Mouse (Mus musculus): ENCODE data around the gene Fbh1.

Fbh1 gene

DNA sequence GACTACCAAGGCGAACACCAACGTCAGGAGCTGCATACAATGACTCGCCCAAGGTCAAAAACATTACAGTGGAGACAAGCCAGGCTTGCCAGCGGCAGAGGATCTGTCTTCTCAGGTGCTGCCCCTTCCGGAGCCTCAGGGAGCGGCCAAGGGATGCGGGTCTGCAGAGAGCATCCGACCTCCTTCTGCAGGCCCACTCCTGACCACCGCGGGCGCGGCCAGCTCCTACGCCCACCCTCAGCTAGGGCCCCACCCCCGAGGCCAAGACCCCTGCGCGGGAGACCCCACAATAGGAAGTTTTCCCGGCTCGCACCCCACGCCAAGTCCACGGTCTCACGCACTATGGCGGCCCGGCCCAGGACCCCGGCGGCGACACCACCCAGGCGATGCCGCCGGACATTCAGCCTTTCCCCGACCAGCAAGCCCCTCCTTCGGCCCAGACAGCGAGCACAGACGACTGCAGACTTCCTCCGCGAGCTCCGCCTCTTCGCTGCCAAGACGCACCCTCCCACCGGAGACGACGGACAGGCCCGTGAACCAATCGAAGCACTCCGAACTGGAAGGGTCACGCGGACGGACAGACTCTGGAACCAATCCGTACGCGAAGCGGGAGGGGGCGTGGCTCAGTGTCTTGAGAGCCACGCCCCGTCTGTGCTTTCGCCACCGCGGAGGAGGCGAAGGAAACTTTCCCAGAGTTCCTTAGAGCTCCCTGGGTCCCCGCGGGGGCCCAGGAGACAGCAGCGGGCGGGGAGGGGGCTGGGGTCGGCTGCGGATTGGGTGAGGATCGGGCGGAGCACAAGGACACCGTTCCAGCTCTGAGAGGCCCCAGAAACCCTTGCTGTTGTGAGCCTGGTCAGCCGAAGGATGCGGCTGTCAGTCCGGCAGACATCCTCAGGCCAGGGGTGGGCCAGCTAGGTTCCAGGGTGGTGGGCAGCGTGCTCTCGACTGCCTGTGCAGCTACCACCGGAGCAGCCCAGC lies at the start of gene Fbh1, which contains the start of gene Ankrd16:
Gene Fbh1, minus strand, starts transcription at position 492 of the 978 bp plus-strand sequence.
Gene Ankrd16, plus strand, starts transcription at position 786 of the 978 bp plus-strand sequence.
- in situ Hi-C loops (cut with MboI, MseI) = no loop called here

DNA sequence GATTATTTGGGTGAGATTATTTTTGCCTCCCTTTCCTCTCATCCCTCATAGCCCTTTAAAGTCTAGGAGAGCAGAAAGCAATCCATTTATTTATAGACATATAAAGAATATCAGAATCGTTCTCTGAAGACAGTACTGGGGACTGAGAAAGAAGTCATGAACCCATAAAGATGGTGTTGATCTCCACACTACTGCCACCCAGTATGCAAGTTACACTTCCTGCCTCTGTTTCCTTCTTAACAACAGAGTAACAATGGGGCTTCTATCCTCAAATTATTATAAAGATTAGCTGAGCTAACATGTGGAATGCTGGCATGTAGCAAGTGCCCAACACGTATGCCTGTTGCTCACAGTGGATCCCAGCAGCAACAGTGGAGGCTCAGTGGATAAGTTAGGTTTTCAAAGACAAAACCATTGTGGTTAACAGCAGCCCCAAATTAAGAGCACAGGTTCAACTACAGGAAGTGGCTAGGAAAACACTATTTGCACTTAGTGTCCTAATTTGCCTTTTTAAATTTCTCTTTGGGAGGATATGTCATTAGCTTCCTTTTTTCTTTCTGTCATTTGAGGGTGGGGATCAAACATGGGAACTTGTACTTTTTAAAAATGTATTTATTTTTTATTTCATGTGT lies 24.0 kb upstream of the Fbh1 start:
- in situ Hi-C loops (cut with MboI, MseI) = loop anchor here (25.0 kb wide), 1 partner anchor 1836 kb away; no protein-coding TSS in a partner anchor

DNA sequence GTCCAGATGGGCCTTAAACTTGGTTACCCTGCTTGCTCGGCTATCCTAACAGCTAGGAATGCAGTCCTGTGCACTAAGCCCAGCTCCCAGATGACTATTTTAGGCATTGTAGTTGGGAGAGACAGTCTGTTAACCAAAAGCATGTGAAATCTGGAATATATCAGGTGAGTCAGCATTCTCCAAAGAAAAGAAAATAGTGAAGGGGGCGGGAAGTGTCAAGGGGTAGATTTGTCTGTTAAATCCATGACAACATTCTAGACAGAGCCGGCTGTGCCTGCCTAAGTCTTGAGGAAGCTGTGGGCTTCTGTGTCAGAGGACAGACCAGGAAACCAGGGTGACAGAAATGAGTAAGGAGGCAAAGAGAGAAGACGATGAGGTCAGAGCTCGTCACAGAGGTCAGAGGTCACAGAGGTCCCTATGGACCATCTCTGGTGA lies 20.6 kb upstream of the Fbh1 start:
- in situ Hi-C loops (cut with MboI, MseI) = no loop called here

DNA sequence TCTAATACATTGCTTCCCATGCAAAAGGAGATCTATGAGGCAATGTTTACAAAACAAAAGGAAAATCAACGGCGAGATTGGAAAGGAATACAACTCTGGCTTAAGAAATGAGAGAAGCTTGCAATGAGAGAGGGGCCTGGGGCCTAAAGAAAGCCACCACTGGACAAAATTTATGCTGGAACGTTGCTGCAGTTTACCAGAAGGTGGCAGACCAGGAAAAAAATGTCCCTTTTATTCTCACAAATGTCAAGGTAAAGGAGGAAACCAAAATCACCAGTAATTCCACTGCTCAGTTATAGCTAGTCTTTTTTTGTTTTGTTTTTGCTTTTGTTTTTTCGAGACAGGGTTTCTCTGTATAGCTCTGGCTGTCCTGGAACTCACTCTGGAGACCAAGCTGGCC lies 17.3 kb upstream of the Fbh1 start:
- in situ Hi-C loops (cut with MboI, MseI) = no loop called here

DNA sequence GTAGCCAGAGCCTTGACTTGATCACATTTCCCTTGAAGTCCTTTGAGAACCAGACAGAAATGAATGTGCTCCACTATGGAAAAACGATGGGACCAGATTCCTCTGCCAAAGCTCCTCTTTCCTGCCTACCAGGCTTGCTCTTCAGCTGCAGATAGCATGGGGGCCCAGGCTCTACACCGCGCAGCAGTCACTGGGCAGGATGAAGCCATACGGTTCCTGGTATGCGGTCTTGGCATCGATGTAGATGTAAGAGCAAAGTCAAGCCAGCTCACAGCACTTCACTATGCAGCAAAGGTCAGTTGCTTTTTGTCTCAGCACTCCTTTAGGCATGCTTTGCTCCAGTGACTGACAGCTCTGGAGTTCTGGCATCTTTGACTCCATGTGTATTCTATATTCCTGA lies 6.8 kb upstream of the Fbh1 start:
- in situ Hi-C loops (cut with MboI, MseI) = no loop called here

DNA sequence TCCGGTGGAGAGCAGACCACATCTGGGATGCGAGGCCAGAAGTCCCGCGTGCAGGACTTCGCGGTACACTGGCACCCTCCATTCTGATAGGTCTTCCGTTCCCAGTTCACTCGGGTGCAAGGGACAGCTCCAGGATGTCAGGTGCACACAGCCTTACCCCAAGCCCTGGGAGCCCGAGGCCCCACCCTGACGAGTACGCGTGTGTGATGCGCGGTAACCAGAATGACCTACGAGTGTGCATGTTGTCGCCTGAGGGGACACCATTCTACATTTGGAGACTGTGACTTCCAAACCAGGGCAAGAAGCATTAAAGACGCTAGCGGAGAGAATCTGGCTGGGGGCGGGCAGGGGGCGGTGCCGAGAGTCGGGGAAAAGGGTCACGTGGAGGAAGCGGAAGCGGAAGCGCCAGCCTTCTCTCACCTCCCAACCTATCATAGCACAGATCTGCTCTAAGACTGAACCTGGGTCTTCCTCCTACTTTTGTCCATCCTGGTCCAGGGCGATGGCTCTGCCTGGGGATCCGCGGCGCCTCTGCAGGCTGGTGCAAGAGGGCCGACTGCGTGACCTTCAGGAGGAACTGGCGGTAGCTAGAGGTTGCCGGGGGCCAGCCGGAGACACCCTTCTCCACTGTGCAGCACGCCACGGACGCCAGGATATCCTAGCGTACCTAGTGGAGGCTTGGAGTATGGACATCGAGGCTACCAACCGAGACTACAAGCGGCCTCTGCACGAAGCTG lies 873 bp upstream of the Fbh1 start:
- in situ Hi-C loops (cut with MboI, MseI) = no loop called here

DNA sequence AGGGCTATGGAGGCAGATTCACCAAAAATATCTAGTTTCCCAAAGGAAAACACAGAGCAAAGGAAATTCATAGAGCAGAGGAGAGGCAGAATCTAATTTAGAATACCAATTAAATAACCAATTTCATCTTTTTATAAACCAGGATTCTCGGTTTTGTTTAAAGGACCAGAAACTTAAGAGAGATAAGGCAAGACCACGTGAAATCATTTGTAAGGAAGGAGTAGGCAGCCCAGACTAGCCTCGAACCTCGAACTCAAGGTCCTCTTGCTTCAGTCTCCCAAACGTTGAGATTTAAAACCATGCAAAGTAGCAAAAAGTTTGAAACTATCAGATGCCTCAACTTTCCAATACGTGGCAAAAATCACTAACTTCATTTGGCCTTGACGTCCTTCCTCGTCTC lies 967 bp downstream of the Fbh1 start:
- in situ Hi-C loops (cut with MboI, MseI) = no loop called here

DNA sequence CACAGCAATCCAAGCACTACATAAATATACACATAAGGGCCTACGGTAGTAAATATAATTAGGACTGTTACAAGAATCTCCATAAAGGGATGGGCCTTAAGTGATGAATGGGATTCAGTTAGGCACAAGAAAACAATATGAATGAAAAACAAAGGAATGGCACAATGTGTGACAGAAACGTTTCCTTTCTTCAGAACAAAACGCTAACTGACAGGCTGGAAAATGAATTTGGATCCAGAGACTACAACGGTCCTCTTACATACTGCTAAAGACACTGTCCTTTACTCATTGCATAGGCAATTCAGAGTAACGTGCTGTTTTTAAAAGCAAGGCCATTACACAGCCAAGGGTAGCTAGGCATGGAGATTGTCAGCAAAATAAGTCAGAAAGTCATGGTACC lies 2.3 kb downstream of the Fbh1 start:
- in situ Hi-C loops (cut with MboI, MseI) = no loop called here

DNA sequence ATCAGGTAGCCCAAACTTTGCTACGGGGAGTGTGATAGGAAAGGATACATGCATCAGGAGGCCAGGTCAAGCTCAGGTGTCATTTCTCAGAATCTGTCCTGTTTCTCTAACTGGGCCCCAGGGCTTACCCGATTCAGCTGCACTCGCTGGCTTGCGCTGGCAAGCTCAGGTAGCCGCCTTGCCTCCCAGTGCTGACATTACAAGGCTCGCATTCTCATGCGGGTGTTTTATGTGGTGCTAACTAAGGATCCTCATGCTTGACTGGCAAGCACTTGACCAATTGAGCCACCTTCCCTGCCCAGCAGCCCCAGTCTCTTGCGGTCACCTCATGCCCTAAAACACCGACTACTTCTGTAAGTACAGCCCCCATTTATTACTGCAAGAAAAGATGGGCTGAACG lies 3.0 kb downstream of the Fbh1 start:
- in situ Hi-C loops (cut with MboI, MseI) = no loop called here

DNA sequence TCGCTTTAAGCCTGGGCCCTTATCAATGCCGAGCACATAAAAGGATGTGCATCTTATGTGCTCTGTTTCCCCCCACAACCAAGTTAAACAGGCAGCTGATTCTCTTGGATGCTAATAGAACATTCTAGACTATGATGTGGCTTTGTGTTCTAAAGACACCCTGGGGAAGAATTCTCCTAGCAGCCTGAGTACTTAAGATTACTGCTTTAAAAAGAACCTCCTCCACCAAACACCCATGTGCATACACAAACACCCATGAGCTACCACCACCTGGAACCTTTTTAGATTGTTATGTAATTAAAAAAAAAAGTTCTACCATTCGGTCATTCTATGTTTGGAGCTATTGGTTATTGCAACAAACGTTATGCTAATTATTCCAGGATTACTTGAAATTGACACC lies 5.0 kb downstream of the Fbh1 start:
- in situ Hi-C loops (cut with MboI, MseI) = no loop called here

DNA sequence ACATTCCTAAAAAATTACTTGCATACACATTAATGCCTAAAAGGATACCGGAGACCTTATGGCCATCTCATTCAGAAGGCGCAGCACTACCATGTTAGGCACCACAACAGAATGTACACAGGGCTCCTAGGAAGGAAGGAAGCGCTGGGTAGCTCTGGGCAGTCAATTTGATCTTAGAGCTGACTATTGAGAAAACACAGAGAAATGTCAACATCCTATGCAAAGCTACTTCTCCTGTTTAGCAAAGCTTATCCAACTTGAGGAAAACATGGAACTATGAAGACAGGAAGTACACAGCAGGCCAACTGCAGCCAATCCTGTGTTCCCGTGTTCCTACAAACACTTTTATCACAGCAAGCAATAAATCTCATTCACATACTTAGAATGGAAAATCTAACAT lies 5.7 kb downstream of the Fbh1 start:
- in situ Hi-C loops (cut with MboI, MseI) = no loop called here

DNA sequence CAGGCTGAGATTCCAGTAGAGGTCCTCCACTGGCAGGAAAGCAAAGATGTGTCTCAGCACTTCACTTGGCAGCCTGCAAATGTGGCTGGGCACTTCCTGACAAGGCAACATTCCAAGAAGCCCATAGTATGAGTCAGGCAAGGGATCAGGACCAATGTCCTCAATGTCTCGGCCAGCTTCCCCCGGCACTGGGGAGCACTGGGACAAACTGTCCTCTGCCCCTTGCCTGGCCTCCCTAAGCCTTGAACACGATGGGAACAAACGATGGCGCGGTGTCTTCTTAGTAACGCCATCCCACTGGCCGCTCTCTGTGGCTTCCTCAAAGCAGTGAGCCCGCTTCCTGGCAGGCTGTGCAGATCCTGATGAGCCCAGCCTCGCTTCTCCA lies 10.2 kb downstream of the Fbh1 start:
- in situ Hi-C loops (cut with MboI, MseI) = no loop called here

DNA sequence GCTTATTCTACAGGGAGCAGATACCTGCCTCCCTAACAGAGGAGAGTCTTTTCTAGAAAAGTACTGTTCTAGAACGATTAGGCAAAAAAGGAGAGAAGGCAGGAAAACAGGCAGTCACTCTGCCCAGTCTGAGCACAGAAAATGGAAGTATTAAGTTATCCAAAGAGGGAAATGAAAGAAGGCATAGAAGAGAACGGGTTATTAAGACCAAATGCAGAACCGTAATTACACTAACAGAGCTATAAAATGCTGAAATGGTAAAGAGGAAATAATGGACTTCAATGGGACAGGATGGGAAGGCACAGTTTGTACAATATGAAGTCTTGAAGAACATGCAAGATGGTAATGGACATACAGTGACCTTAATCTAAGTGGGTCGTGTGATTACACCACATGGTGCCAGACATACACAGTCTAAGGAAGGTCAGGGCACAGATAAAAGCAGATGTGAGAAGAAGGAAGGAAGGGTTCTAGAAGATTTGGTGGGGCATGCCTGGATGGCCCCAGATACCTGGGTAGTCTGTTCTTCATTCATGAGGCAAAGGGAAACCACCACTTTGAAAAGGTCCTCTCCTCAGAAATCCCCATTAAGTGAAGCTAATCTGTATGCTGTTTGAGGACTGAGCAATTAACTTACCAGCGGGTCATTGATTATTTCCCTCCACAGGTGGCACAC lies 10.8 kb downstream of the Fbh1 start:
- in situ Hi-C loops (cut with MboI, MseI) = no loop called here

DNA sequence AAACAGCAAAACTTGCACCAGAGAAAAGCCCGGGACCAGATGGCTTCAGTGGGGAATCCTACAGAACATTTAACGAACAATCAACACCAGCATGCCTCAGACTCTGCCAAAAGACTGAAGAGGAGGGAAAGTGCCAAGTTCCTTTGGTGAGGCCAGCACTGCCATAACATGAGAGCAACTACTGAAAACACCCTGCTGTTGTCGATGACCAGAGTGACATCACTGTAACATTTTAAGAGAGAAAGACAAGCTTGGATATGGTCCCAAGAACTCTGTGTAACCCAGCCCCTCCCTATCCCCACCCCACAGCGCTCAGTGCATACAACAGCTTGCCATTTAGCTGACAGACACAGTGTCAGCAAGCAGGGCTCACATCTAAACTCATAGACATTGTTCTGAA lies 11.7 kb downstream of the Fbh1 start:
- in situ Hi-C loops (cut with MboI, MseI) = no loop called here

DNA sequence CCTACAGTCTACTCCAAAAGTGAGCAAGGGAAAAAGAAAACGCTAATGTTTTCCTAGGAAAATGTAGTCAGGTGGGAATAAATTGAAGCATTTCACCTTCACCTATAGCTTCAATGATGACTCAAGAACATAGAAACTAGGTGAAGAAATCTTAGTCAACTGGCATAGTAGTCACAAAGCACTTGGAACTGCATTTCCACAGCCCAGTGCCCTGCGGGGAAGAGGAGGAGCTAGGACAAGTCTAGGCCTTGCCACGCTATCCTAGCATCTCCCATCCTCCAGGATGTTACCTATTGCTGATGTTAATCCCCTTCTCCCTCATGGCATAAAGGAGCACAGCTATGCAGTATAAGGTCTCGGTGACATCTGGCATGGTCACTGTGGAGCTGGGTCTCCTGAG lies 14.8 kb downstream of the Fbh1 start:
- in situ Hi-C loops (cut with MboI, MseI) = no loop called here

DNA sequence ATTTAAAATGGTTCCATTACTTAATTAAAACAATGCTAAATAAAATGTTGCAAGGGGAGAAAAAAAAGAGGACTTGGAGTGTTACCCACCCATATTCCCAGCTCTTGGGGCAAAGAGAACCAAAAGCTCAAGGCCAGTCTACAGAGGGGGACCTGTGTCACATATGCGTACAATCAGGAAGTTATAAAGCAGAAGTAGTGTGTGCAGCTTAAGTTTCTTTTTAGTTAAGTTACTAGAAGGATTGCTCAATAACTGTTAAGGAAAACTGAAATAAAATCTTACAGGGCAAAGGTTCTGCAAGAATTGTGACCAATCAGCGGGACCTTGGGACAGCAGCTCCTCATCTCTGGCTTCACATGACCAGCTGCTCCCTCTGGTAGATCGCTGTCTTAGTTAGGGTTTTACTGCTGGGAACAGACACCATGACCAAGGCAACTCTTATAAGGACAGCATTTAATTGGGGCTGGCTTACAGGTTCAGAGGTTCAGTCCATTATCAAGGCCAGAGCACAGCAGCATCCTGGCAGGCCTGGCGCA lies 37.8 kb downstream of the Fbh1 start:
- in situ Hi-C loops (cut with MboI, MseI) = loop anchor here (25.0 kb wide), 1 partner anchor 1302 kb away; no protein-coding TSS in a partner anchor

DNA sequence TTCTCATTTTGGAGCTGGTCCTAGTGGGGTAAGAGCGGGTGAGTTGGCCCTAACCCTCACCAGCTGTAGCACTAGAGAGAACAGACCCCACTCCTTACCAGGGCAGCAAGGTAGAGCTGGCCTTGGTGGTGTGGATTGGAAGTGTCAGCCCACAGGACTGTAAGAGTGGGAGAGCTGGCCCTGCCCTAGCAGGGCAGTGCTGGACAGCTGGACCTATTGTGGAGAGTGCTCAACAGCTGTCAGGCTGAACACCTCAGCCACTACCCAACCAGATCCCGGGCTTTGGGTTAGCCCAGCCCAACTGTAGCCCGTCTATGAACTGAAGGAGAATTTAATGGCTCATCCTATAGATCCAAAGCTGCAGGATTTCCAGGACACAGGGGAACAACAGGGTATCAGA lies 38.6 kb downstream of the Fbh1 start:
- in situ Hi-C loops (cut with MboI, MseI) = loop anchor here (25.0 kb wide), 1 partner anchor 1301 kb away; no protein-coding TSS in a partner anchor

DNA sequence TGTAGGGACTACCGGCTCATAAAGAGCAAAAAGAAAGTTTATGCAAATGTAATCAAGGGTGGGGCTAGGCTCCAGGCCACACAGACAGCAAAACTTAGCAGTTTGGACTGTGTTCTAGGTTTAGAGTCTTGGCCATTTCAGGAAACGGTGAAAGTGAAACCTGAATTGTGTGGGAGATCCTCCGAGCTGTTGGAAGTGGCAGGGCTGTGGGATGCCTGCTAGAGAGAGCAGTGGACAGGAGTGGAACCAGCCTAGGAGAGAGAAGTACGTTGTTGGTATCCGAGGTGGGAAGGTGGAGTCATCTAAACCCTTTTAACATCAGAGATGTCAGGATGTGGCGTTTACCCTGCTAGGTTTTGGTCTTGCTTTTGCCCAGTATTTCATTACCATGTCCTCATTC lies 41.5 kb downstream of the Fbh1 start:
- in situ Hi-C loops (cut with MboI, MseI) = loop anchor here (25.0 kb wide), 1 partner anchor 1299 kb away; no protein-coding TSS in a partner anchor

DNA sequence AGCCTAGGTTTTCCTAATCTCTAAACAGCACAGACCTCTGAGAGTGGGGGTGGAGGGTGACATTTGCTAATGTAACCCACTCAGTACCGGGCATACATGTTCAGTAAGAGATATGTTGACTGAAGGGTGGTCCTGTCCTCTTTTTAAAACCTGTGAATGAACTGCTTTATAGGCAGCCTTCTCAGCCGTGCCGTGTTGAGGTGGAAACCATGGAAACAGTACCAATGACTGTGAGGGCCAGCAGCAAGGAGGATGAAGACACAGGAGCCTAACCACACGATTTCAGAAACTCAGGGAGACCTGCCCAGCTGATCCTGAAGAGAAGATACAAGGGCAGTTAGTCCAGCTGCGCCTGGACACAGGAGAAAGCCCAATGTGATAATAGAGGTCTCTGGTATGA lies 44.4 kb downstream of the Fbh1 start:
- in situ Hi-C loops (cut with MboI, MseI) = loop anchor here (25.0 kb wide), 1 partner anchor 1296 kb away; no protein-coding TSS in a partner anchor

DNA sequence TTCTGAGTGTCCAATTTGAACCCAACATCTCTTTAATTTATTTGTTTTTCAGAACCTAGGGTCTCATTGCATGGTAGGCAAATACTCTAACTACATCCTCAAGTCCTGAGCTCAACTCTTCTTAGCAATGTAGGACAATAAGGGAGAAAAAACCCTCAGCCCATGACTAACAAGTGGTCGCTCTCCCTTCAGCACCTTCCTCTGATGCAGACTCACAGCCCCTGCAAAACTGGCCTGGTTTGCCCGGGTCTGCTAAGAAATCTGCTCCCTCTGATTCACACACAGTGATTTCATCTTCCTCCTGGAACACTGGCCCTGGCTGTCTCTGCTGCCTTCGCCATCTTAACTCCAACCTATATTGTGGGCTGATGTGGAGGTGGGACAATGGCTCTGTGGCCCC lies 48.3 kb downstream of the Fbh1 start:
- in situ Hi-C loops (cut with MboI, MseI) = loop anchor here (25.0 kb wide), 1 partner anchor 1292 kb away; no protein-coding TSS in a partner anchor

DNA sequence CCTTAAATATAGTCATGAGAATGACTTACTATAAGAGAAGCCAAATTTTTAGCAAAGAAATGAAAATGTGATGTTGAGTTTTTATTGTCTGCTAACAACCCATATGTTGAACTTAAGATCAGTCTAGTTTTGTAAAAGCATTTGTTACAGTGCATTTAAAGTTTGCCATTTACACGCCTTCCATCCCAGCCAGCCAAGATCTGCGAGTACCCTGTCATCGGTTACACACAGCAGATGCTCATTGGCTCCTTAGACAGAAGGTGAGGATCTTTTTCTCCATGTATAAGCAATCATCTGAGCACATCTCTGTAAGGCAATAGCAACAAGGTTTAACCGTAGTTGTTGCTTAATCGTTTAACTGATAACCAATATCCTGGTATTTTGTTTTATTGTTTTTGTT lies 49.8 kb downstream of the Fbh1 start:
- in situ Hi-C loops (cut with MboI, MseI) = loop anchor here (25.0 kb wide), 1 partner anchor 1290 kb away; no protein-coding TSS in a partner anchor

Measured in T-helper 2 cell (primary cell).